8 mouse cellular contexts compared by ENCODE assay signal in genomic region chr11:117174098-117174892, GRCm38 (mm10). TPM values are rescaled to one million over a fixed set of nuclear protein-coding genes. Genes with fewer than 3 reads are reported as not detected.
DNase-seq lines count a peak whose midpoint lies in the region; ATAC-seq lines count a peak whose summit lies in the region.

No protein-coding gene starts in this region.

- H3K9me3 ChIP-seq in liver, embryonic 11.5 days (ENCODE audit: control insufficient read depth, low read length): no peaks in the 10 kb centered on the region

- no peak overlapping the region for H3K9ac ChIP-seq in liver, embryonic 11.5 days (ENCODE audit: low read depth, low read length)

- no peak for DNase-seq in frontal cortex, postnatal 25 days (ENCODE audit: low spot score in 2 of 2)
- peak; percentile 6 for DNase-seq in thymus, postnatal 25 days
- DNase-seq in thymus, adult 18-20 months: no peak
- no peak for DNase-seq in liver, embryonic 11.5 days (ENCODE audit: low spot score)
- peak; percentile 46 for DNase-seq in testis, postnatal 10 days (ENCODE audit: low spot score)
- no peak for DNase-seq in thymus, postnatal 14 days

- no peaks in the 10 kb centered on the region for H3K36me3 ChIP-seq in liver, embryonic 11.5 days (ENCODE audit: control insufficient read depth, insufficient read depth, low read length)

- peak overlapping the region; percentile 40 for H3K4me2 ChIP-seq in liver, embryonic 11.5 days

- peak; percentile 35 for ATAC-seq in frontal cortex, adult (ENCODE audit: low TSS enrichment)
- no peak for ATAC-seq in liver, embryonic 11.5 days (replicated peaks; ENCODE audit: low FRiP score)
- no peak for ATAC-seq in megakaryocyte progenitor cell, adult 5-6 weeks (replicated peaks; ENCODE audit: poor library complexity)

- H3K27ac ChIP-seq in liver, embryonic 11.5 days (ENCODE audit: low read depth, low read length): no peak overlapping the region; the same call in 1 of the 2 replicates

- H3K4me1 ChIP-seq in liver, embryonic 11.5 days (replicated peaks; ENCODE audit: control insufficient read depth, insufficient read depth, low read length): no peaks in the 10 kb centered on the region

- peak overlapping the region; percentile 14; the same call in 1 of the 2 replicates for H3K4me3 ChIP-seq in liver, embryonic 11.5 days (ENCODE audit: low read depth, low read length)

- H3K27me3 ChIP-seq in liver, embryonic 11.5 days (replicated peaks; ENCODE audit: control insufficient read depth, insufficient read depth, low read length): no peaks in the 10 kb centered on the region; the same call in 1 of the 2 replicates

- WGBS in liver, embryonic 11.5 days: 49% methylated on average over 18 of the region's 18 CpGs

RNA-seq across cellular contexts. Expression of gene Sept9, which starts 25.2 kb away (rescaled TPM):
- polyA plus RNA-seq in liver, embryonic 11.5 days (2014; fragmentation: Nextera tagmentation; extraction: Ambion mirVana): 111 and 117 TPM in 2 replicates
- 73.7 and 81.7 TPM in 2 replicates for total RNA-seq in megakaryocyte progenitor cell, adult 5-6 weeks (2015)
- 140 and 159 TPM in 2 replicates for total RNA-seq in megakaryocyte progenitor cell, adult 5-6 weeks (2017)

RNA-seq across cellular contexts. Expression of gene Sec14l1, which starts 59.3 kb away (rescaled TPM):
- 20.9 and 22.8 TPM in 2 replicates for polyA plus RNA-seq in liver, embryonic 11.5 days (2014; fragmentation: Nextera tagmentation; extraction: Ambion mirVana)
- total RNA-seq in megakaryocyte progenitor cell, adult 5-6 weeks (2015): 9.8 and 11.7 TPM in 2 replicates
- total RNA-seq in megakaryocyte progenitor cell, adult 5-6 weeks (2017): 11.4 and 12.9 TPM in 2 replicates

Comparison
In these comparisons a context has a peak if more than half of its experiments do, and no peak if none do; other contexts are left out.
1. DNase-seq: peak in thymus, postnatal 25 days (single experiment) and testis, postnatal 10 days (single experiment); none in frontal cortex, postnatal 25 days (0 of 2), thymus, adult 18-20 months (0 of 2), liver, embryonic 11.5 days (single experiment) and thymus, postnatal 14 days (single experiment).